Mouse (Mus musculus): ENCODE measurements around the gene Cdk2.

GRCm38 (mm10) chr10:128743791-128744191, 39.0 kb upstream of the Cdk2 start:
- TF ChIP-seq CTCF (IDR thresholded peaks at IDR 0.05) = peak; percentile 3; the same call in 1 of the 2 replicates
- TF ChIP-seq EP300 (IDR thresholded peaks at IDR 0.05) = no peak

All from lung, postnatal 0 days (tissue).